Mouse (Mus musculus) left cerebral cortex, postnatal 36 days (tissue): ENCODE data around the gene Olfr1355. TPM values are rescaled to one million over a fixed set of nuclear protein-coding genes. Genes with fewer than 3 reads are reported as not detected.
"Not testable (repeated sequence)": the region's sequence is repeated elsewhere in the genome, so short reads cannot be mapped to it uniquely, and the experiment has no call there.

Source experiments
- DNase-seq, 2 experiments: peaks; one replicate each; pipeline ENCODE4 v3.0.0; 2021 to 2022; ENCODE audit warnings: low spot score in 2 of 2, mixed read lengths in 1 of 2
- intact Hi-C: fragments of 180-260 bp; cut with DNase I; formaldehyde crosslinking; loops from one replicate; pipeline ENCODE4 v1.15.1; 2025
- total RNA-seq, 2 experiments: library from RNA; stranded (reverse); gene quantifications; 2 replicates each; pipeline ENCODE4 v1.2.3; 2021

Gene Olfr1355
- not detected for total RNA-seq

- intact Hi-C loops: no loop called here
- no peak for DNase-seq
Observed at GRCm38 (mm10) chr10:78875240-78875639, at the start of gene Olfr1355. TSS of gene Olfr1355 (plus strand) at chr10:78875540.

DNA sequence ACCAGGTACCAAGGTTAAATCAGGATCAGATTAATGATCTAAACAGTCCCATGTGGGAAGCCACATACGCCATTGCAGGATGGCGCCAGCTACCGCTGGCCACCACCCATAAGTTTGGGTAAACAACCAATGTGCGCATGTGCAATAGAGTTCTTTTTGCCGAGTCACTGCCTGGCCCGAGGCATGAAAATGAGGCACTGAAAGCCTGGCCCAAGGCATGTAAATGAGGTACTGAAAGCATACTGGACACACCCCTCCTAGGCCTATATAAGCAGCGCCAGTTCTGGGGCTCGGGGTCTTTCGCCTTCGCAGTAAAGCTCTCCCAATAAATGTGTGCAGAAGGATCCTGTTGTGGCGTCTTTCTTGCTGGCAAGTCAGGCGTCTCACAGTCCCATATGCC lies 34.9 kb upstream of the Olfr1355 start:
- intact Hi-C loops: not testable (repeated sequence)

DNA sequence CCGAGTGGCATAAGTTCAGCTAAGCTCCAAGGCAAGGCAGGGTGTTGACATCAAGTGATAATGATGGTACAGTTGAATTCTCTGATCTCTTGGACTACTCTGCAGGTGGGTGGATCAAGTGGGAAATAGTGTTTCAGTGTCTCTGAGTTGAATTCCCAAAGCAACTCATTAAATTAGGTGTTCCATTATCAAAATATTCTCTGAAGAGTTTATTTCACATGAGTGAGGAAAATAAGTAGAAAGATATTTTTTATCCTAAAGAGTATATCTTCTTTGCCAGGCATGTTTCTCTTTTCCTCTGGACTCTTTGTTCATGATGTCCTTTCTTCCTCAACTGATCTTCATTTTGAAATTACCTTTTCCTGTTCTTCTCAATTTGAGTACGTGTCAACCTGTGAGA lies 23.3 kb upstream of the Olfr1355 start, which contains the start of gene Olfr1356:
TSS of gene Olfr1356 (minus strand) at position 101 of the 400 bp plus-strand sequence.
- intact Hi-C loops: no loop called here
- no peak for DNase-seq

More for the DNA sequence above, 34.9 kb upstream of the Olfr1355 start:
- not testable (repeated sequence) for DNase-seq

DNA sequence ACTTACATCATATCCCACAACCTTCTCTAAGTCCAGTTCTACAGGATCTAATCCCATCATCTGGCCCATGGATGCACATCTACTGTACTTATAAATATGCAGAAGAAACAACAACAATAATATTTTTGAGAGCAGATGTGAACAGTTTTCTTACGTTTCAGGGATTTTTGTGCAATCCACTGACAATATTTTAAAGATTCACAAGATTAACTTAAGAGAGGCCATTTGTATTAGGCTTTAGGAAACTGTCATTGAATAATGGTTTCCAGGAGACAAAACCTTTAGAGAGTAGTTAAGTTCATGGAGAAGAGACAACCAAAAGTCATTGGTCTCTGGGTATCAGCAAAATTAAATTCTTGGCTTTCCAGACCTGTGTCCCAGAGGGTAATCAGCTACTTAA lies 37.5 kb downstream of the Olfr1355 start, which contains the start of gene Olfr1354:
TSS of gene Olfr1354 (plus strand) at position 301 of the 400 bp plus-strand sequence.
- intact Hi-C loops: not testable (repeated sequence)

More for the DNA sequence above, 37.5 kb downstream of the Olfr1355 start, which contains the start of gene Olfr1354:
- DNase-seq: not testable (repeated sequence)

Other genes starting within 250 kb of the Olfr1355 start
- gene Casp14, start 157.2 kb upstream of the Olfr1355 start, total RNA-seq: not detected
- gene Ccdc105, start 122.5 kb upstream of the Olfr1355 start, total RNA-seq: under 1 TPM; 0.61 to 0.79 TPM
- 10 to 100 TPM; 10.8 to 11.4 TPM for gene Slc1a6, start 95.0 kb upstream of the Olfr1355 start, total RNA-seq
- not detected for gene Olfr1356, start 23.4 kb upstream of the Olfr1355 start, total RNA-seq
- not detected for gene Olfr1354, start 37.6 kb downstream of the Olfr1355 start, total RNA-seq
- gene Olfr8, start 75.1 kb downstream of the Olfr1355 start, total RNA-seq: not detected
- gene Olfr1353, start 87.8 kb downstream of the Olfr1355 start, total RNA-seq: not detected
- not detected for gene Olfr1352, start 105.5 kb downstream of the Olfr1355 start, total RNA-seq
- not detected for gene Olfr1351, start 136.9 kb downstream of the Olfr1355 start, total RNA-seq
- gene Olfr57, start 153.2 kb downstream of the Olfr1355 start, total RNA-seq: not detected
- gene 2610008E11Rik, start 222.1 kb downstream of the Olfr1355 start, total RNA-seq: 10 to 100 TPM; 19.2 to 25.8 TPM